Mouse (Mus musculus): ENCODE results near the gene BC049715.
"Not testable (repeated sequence)": the region's sequence is repeated elsewhere in the genome, so short reads cannot be mapped to it uniquely, and the experiment has no call there.

Gene BC049715

DNA sequence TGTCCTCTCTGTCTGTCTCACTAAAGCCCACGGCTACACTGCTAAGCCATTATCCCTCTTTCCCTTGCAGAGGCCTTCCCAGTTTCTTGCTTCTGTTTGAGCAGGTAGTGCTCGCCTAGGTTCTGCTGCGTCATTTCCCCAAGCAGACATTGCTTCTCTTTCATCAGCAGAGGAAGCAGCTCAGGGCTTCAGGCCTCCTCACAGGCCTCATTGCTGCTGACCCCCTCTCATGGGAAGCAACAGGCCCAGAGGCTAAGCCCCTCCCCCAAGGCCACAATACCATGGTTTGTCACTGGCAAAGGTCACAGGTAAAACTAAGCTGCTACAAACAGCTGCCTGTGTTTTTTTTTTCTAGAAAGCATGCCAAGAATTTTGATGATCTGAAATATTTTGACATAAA lies 25.3 kb downstream of the BC049715 start:
- no peak for DNase-seq

DNA sequence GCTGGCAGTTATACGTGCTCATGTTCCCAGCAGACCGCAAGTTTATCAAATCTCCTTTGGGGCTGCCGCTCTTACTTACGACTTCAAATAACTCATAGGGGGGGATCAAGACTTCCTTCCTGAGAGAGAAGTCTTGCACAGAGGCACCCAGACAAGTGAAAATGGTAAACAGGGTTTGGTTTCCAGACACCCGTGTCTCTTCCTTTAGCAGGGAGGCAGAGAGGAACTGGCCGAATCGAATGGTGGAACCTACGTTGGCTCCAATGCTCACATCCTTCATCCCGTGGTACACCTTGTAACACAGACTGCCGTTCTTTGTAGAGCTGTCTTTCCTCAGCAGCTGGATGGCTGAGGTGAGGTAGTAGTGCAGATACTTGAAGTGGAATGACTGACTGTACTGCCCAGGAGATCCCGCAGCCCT lies 26.9 kb downstream of the BC049715 start:
- DNase-seq: no peak

DNA sequence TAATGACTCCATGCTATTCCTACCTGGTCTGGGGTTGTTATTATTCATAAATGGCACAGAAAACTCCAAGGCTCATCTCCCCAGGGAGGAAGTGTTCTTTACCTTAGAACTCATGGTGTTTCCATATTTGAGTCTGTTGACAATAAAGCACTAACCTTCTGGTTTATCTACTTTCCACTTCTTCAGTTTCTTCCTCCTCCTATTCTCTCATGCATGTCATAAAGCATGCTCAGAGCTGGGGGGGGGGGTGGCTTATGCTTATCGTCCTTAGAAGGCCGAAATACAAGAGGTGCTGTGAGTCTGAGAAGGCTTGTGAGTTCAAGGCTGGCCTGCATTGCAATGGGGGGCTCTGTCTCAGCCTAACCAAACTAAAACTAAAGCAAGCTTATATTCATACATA lies 27.8 kb downstream of the BC049715 start:
- DNase-seq: no peak

DNA sequence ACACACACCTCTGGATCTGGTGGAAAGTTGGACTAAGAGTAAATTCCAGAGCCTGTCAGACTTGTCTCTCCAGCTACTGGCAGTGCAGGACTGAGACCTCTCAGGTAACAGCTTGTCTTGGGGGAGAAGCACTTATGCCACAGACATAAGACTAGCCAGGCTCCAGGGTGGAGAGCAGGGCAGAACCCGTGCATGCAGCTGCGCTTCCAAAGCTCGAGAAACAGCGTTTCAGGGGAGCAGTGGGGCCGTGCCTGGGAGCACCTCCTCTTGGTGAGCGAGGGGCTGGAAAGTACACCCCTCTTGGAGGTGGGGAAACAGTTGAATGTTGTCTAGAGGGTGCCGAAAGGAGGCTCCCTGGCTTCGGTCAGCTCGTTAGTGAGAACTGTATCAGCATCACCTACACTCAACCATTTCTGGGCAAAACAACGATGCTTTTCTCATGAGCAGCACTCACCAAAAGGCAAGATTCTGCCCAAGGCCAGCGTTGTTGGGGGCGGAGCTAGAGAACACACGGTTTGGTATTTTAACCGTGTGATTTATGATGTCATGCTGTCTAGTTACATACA lies 28.7 kb downstream of the BC049715 start:
- no peak for DNase-seq

DNA sequence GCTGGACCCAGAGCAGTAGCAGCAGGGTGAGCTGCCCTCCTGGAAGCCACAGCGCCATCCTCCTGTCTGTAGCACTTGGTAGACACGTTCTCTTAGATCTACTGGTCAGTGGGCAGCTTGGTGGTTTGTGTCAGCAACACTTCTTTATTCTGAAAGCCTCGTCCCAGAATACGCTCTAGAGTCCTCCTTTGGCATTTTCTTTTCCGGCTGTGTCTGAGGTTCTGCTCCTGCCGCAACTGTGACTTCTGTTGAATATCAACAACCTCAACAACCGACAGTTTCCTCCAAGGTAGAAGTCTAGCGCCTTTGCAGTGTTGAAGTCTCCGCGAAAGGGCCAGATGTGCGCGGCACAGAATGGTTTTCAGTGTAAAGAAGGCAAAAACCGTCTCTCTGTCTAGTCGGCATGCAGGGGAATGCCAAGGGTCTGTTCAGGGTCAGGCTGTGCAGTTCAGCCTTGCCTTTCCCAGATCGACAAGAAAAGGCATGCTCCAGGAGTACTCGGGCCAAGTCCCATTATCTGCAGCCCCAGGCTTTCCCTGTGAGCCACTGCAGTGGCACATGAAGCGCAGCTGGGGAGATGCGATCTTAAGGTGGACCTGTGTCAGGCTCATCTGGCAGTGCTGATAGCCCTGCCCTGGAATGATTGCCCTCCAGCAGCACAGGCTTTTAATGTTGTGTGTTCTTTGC lies 29.9 kb downstream of the BC049715 start, which contains the start of gene Art4:
Gene Art4 (minus strand): TSS at position 548 of the 687 bp plus-strand sequence.
- DNase-seq: no peak

DNA sequence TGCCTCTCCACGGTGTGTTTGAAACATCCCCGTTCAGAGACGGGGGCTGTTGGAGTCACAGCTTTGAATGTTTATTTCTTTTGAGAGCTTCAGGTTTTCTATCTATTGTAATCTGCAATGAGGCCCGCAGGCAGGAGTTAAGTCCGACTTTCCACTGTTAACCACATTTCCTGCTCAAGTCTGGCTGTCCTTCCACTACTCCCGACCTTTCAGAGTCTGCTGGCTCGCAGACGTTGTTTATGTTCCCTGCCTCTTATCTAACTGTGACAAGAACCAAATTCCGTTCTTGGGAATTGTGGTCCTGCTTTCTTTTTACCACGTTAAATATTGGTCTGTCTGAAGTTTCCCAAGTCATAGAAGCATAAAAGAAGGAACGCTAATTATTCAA lies 30.4 kb downstream of the BC049715 start:
- DNase-seq: no peak

DNA sequence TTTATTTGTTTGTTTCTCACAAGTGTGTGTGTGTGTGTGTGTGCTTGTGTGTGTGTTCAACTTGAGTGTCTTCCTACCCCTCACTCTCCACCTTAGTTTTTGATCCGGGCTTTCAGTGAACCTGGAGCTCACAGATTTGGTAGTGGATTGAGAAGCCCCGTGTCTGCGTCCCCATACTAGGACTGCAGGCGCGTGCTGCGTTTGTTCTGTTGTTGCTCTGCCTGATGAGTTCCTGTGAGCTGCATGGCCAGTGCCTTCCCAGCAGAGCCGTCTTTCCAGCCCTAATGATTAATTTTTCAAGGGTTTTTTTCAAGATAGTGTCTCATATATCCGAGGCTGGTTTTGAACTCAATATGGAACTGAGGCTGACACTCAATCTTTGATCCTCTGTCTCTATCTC lies 31.0 kb downstream of the BC049715 start:
- DNase-seq: no peak

DNA sequence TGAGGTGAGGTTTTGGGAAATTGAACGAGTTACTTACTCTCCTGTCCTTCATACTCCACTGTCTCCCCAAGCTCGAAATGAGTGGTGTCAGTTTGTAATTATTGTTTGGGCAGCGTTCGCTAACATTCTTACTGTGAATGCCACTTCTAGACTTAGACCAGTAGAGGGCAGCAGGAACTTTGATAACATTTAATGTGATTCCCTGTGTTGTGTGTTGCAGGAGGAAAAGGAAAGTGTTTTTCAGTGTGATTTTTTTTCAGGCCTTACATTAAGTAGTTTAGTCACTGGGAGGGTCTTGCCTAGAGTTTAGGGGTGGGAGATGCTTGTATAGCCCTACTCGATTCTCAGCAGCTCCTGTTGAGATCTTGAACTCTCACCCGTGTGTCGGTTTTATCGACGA lies 33.6 kb downstream of the BC049715 start:
- DNase-seq: no peak

DNA sequence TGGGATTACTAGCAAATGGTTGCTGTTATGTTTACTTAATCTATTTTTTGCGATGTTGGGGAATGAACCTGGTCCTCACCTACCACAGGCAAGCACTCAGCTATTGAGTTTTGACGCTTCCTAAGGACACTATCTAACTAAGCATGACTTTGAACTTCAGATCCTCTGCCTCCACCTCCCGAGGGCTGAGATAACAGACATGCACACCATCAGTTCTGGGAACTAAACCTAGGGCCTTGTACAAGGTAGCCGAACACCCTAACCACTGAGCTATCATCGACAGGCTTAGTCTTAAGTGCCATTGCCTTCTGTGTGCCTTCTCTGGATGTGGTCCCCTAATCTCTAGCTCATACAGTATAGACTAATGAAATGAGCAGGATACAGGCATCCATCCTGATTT lies 37.9 kb downstream of the BC049715 start:
- no peak for DNase-seq

DNA sequence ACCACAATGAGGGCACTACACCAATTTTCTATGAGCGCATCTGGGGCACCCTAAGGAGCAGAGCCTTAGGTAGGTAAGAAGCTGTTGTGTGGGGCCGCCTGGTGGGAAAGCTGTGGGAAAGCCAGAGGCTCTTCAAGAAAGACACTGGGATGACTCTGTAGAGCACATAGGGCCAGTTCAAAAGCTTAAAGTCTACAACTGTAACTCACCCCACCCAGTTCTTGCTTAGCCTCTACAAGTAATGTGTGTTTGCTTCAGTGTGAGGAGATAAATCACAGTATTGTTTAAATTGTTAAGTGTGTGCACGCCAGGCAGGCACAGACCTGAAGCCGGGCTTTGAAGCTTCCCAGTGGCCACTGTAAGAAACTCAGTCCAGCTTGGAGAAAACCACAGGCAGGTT lies 38.7 kb downstream of the BC049715 start:
- DNase-seq: no peak

DNA sequence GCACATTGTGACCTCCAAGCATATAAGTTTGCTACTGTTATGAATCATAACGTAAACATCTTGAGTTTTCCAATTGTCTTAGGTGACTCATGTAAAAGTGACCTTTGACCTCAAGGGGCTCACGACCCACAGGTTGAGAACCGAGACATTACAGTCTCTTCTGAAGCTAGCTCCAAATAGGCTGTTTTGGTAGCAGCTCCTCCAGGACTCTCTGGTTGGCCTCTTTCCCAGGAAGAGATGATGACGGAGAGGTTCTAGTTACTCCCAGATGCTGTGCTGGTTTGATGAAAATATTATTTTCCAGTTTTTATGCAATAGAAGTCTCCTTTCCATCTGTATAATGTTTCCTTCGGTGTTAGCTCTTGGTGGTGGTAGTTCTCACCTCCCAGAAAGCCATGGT lies 41.5 kb downstream of the BC049715 start:
- no peak for DNase-seq

DNA sequence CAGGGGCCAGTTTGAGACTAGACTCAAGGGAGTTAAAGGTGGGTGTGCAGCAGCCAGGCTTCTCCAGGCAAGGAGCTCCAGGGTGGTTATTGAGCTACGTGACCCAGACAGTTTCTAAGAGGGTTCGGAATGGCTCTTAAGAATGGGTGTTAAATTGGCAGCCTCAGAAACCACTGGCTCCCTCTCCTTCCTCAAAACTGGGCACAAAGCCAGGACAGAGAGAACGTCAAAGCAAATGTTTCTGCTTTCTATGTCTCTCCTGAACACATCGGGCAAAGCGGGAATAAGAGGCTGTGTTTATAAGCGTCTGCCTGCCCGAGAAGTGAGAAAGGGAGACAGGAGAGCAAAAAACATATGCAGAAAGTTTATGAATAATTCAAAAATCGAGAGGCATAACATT lies 47.2 kb downstream of the BC049715 start:
- no peak for DNase-seq

DNA sequence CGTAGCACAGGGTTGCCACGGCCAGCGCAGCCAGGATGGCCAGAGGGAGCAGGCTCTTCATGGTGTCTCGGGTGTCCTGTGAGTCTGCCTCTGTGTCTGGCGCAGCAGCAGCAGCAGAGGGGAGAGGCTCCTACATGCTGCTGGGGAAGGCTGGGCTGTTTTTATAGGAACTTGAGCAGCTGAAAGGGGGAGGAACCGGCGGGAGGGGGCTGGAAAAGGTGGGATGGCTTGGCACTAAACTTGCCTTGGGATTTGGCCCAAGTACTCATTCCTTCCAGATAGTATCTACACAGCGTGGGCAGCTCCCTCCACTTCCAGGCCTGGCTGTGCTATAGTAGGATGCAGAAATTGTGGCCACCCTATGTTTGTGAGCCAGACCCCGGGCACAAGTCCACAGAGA lies 48.2 kb downstream of the BC049715 start, which contains the start of gene Mgp:
Gene Mgp (minus strand): TSS at position 154 of the 400 bp plus-strand sequence.
- no peak for DNase-seq

DNA sequence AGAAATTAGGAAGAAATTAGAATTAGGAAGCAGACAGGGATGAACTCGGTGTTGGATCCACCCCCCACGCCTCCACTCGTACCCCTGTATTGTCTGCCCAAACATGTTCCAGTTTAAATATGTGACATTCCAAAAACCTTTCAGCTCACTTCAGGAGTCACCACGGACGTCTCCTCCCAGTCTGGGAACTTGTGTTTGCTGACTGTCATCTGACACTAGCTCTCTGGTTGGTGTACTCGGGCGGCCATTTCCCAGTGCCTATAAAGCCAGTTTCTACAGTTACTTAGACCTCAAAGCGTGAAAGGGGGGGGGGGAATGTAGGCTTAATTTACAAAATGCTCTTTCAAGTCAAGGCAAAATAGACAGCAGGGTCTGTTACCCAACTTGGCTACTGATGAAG lies 54.3 kb downstream of the BC049715 start:
- no peak for DNase-seq

DNA sequence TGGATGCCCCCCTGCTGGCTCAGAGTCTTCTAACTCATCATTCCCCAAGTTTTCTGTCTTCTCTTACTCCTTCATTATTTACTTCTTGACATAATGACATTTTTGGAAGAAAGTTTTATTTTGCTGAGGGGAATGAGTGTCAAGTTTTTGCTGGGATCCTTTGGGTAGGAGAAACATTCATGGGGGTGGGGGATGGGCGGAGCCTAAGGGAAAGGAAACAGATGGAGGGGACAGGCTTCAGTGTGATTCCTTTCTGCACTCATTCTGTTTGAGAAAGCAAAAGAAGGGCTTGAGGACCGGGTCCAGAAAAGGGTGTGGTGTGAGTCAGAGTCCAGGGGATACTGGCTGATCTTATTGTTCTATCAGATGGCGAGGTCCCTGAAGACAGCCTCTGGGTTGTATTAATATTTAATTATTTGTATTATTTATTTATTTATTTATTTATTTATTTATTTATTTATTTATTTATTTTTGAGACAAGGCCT lies 56.0 kb downstream of the BC049715 start:
- no peak for DNase-seq

DNA sequence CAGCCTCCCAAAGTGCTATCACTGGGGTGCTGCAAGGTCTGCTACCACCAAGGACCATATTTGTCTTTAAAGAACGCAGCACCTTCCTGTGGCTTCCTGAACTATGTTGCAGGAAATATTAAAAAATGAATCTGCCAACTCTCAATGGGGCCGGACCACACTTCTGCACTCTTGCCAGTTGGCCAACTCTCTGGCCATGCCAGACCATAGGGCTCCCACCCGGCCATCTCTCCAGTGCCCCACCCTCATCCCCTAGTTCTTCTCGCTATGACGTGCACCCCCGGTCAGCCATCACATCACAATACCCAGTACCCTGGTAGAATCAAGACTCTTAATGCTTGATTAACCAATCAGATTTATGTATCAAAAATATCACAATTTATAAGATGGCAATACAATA lies 56.5 kb downstream of the BC049715 start:
- DNase-seq: no peak

DNA sequence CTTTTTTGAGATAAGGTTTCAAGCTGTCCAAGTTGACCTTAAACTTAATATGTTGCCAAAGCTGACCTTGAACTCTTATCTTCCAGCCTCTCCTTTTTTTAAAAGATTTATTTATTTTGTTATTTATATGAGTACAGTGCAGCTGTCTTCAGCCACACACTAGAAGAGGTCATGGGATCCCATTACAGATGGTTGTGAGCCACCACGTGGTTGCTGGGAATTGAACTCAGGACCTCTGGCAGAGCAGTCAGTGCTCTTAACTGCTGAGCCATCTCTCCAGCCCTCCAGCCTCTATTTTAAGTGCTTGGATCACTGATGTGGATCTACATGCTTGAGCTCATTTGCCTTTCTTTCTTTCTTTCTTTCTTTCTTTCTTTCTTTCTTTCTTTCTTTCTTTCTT lies 57.3 kb downstream of the BC049715 start:
- not testable (repeated sequence) for DNase-seq

DNA sequence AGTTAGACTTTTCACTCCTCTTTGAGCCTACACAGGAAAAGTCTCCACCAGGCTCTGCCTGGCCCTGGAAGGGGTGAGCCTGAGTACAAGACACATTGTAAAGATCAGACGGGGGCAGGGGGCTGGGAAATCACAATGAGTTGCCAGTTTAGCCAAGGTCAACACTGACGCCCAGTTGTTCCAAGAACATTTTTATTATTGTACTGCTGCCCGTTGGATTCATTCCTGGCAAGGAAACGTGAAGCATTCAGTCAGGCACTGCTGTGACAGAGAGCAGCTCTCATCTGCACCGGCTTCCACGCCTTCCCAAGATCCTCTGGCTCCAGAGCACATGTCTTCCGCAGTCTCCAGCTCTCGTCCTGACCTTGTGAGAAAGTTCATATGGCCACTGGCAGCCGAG lies 60.4 kb downstream of the BC049715 start:
- no peak for DNase-seq

DNA sequence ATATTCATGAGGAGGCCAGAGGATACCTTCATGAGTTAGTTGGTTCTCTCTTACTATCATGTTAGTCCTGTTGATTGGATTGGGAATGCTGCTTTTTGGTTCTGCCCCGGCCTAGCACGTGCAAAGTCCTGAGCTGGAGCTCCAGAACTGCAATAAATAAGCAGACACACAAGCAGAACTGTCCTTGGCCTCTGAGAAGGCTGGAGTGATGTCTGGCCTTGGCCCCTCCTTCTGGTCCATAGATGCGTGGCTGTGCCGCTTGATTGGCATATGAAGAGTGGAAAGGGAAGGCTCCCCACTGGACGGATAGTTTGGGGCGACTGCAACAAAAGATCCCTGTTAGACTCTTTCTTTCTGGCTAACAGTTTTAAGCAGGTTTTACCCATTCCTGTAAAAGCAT lies 61.6 kb downstream of the BC049715 start:
- no peak for DNase-seq

DNA sequence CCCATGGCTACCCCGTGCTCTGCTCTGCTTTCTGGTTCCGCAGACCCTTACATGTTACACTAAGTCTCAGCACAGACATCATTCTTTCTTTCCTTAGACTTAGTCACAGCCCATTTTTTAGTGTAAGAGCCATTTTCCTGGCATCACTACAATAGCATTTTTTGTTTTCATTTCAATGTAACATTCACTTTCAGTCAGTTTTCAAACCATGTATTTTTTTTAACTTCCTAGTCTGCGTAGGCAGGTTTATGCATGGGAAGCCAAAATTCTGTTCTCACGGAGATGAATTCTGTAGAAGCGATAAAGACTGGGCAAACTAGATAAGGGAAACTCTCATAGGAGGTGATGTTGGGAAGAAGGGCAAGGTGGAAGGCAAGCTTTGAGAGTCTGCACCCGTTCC lies 62.1 kb downstream of the BC049715 start:
- no peak for DNase-seq
